Mouse (Mus musculus) left cerebral cortex, adult 2 months (tissue): Measurements from ENCODE around the gene Sp2. TPM values are rescaled to one million over a fixed set of nuclear protein-coding genes. Genes with fewer than 3 reads are reported as not detected.

Experiments
- DNase-seq, 2 experiments: peaks; one replicate each; pipeline ENCODE4 v3.0.0; 2021 to 2022; ENCODE audit warnings: low spot score in 2 of 2, mixed read lengths in 1 of 2; ENCODE audit errors: extremely low spot score in 1 of 2
- H3K27ac ChIP-seq: fragments of 200-600 bp; 2 replicates; pipeline ENCODE4 v1.8.1; 2022
- H3K4me3 ChIP-seq: fragments of 200-600 bp; 2 replicates; pipeline ENCODE4 v1.8.1; 2022
- CTCF ChIP-seq: fragments of 200-600 bp; IDR thresholded peaks from 2 replicates; pipeline ENCODE4 v1.8.1; 2022; ENCODE audit warnings: antibody characterized with exemption, mild to moderate bottlenecking, moderate library complexity
- intact Hi-C: fragments of 180-260 bp; cut with DNase I; formaldehyde crosslinking; loops from one replicate; pipeline ENCODE4 v1.15.1; 2025
- total RNA-seq, 2 experiments: library from RNA; stranded (reverse); gene quantifications; 2 replicates each; pipeline ENCODE4 v1.2.3; 2021

Sp2 gene
- total RNA-seq, 2 experiments from 2014 or later: 12.6 to 15.2 TPM

- intact Hi-C loops: loop anchor here (2.0 kb wide), 1 partner anchor 60 kb away; the partner anchor contains the start of gene Cdk5rap3
- Histone ChIP-seq H3K27ac (peak overlapping the region; percentile 98), H3K4me3 (peak overlapping the region; percentile 82)
- no peak for TF ChIP-seq CTCF
- no peak for DNase-seq
Observed at GRCm38 (mm10) chr11:96976379-96976687, 6.4 kb downstream of the Sp2 start.

- peak overlapping the region; percentile 82 for H3K4me3 ChIP-seq
- H3K27ac ChIP-seq: peak overlapping the region; percentile 98
- TF ChIP-seq CTCF: no peak
- intact Hi-C loops: loop anchor here (2.0 kb wide), 1 partner anchor 59 kb away; the partner anchor contains the start of gene Cdk5rap3
- no peak for DNase-seq
Observed at GRCm38 (mm10) chr11:96975511-96976378, 7.0 kb downstream of the Sp2 start.

GRCm38 (mm10) chr11:96974813-96975212 is 7.9 kb downstream of the Sp2 start:
- intact Hi-C loops: no loop called here
- H3K27ac ChIP-seq: no peak overlapping the region; the same call in 1 of the 2 replicates
- TF ChIP-seq CTCF: no peak
- no peak for DNase-seq
- H3K4me3 ChIP-seq: no peak overlapping the region

GRCm38 (mm10) chr11:96973426-96973964 is 9.3 kb downstream of the Sp2 start:
- DNase-seq: no peak
- no peak for TF ChIP-seq CTCF
- intact Hi-C loops: no loop called here
- H3K27ac ChIP-seq: peak overlapping the region; percentile 77
- H3K4me3 ChIP-seq: no peak overlapping the region

GRCm38 (mm10) chr11:96972906-96973305 is 9.9 kb downstream of the Sp2 start:
- Histone ChIP-seq H3K27ac (peak overlapping the region; percentile 77; the same call in 1 of the 2 replicates), H3K4me3 (no peak overlapping the region)
- intact Hi-C loops: no loop called here
- no peak for TF ChIP-seq CTCF
- no peak for DNase-seq

- Histone ChIP-seq H3K27ac (peak overlapping the region; percentile 68), H3K4me3 (no peak overlapping the region)
- intact Hi-C loops: no loop called here
- no peak for TF ChIP-seq CTCF
- DNase-seq: no peak
Observed at GRCm38 (mm10) chr11:96970341-96970740, 12.4 kb downstream of the Sp2 start.

- intact Hi-C loops: no loop called here
- no peak overlapping the region for H3K4me3 ChIP-seq
- peak overlapping the region; percentile 68 for H3K27ac ChIP-seq
- DNase-seq: no peak
- no peak for TF ChIP-seq CTCF
Observed at GRCm38 (mm10) chr11:96969746-96970145, 13.0 kb downstream of the Sp2 start.

- DNase-seq: no peak
- H3K4me3 ChIP-seq: no peak overlapping the region
- H3K27ac ChIP-seq: peak overlapping the region; percentile 68
- no peak for TF ChIP-seq CTCF
- intact Hi-C loops: no loop called here
Observed at GRCm38 (mm10) chr11:96969280-96969722, 13.5 kb downstream of the Sp2 start.

- no peak for DNase-seq
- intact Hi-C loops: no loop called here
- TF ChIP-seq CTCF: no peak
- H3K27ac ChIP-seq: peak overlapping the region; percentile 68; the same call in 1 of the 2 replicates
- H3K4me3 ChIP-seq: no peak overlapping the region
Observed at GRCm38 (mm10) chr11:96968476-96968875, 14.3 kb downstream of the Sp2 start.

- intact Hi-C loops: no loop called here
- TF ChIP-seq CTCF: no peak
- H3K27ac ChIP-seq: no peak overlapping the region; the same call in 1 of the 2 replicates
- DNase-seq: no peak
- no peak overlapping the region for H3K4me3 ChIP-seq
Observed at GRCm38 (mm10) chr11:96967544-96968269, 15.1 kb downstream of the Sp2 start.

GRCm38 (mm10) chr11:96966914-96967543 is 15.7 kb downstream of the Sp2 start:
- DNase-seq: no peak
- intact Hi-C loops: no loop called here
- no peak for TF ChIP-seq CTCF
- Histone ChIP-seq H3K4me3 (peak overlapping the region; percentile 18), H3K27ac (peak overlapping the region; percentile 65)
